Mouse (Mus musculus): ENCODE measurements at regions not wholly inside any gene's neighbourhood (a gene's known extent, or its start where the extent isn't known, plus 50 kb on each side); places are given as distances from the start of the nearest gene placed in this dataset.
"Not testable (repeated sequence)": the region's sequence is repeated elsewhere in the genome, so short reads cannot be mapped to it uniquely, and the experiment has no call there.

DNA sequence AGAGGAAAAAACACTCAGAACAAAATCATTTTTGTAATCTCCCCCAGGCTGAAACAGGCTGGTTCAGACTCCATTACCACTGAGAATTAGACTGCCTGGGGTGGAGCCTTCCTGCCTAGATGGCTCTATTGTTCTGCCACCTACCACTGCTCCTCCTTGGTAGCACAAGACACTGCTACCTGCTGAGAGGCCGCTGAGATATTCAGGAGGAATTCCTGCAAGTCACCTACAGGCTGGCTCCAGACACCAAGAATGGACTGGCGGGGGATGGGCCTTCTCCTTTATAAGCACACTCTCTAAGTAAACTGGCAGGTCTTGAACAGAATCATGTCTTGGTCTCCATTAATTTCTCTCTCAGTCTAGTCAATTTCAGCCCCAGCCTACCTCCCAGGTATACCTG is 3289.4 kb downstream of the Gm37988 start:
- ATAC-seq (replicated peaks; ENCODE audit: low read depth, poor library complexity, severe bottlenecking), result no peak

DNA sequence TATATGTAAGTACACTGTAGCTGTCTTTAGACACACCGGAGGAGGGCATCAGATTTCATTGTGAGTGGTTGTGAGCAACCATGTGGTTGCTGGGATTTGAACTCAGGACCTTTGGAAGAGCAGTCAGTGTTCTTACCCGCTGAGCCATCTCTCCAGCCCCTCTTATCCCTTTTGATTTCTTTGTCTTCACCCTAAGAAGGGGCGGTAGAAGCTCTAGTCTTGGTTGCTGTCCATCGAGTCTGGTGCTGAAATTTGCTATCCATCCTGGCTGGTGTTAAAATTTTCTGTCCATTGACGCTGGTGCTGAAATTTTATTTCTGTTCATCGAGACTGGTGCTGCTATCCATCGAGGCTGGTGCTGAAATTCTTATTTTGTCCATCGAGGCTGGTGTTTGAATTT is 3290.9 kb upstream of the A830018L16Rik start:
- 0 out of 2 replicates have a peak, but pooled peaks have one; percentile 36 for ATAC-seq (replicated peaks; ENCODE audit: low read depth, poor library complexity, severe bottlenecking)

DNA sequence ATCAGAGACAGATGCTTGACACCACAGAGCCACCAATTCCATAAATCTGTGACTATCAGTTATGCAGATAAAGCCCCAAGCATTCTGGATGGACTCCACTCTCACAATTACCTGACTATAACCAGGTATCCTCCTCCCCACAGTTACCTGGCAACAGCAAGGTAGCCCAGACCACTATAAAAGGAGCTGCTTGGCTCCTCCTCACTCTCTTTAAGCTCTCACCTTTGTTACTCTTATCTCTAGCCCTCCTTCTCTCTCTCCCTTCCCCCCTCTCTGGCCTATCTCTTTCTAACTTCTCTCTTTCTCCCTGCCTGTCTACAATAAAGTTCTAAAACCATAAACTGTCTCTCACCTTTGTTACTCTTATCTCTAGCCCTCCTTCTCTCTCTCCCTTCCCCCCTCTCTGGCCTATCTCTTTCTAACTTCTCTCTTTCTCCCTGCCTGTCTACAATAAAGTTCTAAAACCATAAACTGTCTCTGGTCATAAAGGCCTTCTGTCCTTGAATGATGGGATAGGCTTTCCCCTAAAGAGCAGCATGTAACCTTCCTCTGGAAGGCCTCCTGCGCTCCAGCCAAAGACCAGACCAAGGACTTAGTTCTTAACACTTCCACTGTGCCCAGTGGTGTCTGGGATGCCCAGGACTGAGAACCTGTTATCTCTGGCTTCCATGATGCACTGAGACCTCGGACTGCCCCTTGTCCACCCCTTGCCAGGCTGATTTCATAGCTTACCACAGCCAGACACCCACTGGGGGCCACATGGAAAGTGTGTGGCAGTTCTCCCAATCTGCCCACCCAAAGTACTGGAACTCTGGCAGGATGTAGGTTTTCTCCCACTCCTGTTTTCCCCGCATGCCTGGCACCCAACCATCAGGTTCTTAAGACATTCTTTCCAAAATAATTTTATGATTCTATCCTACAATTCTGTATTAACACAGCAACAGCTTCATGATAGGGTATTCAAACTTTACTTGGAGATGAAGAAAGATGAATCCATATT is 3279.2 kb upstream of the A830018L16Rik start:
- not testable (repeated sequence) for ATAC-seq (replicated peaks; ENCODE audit: low read depth, poor library complexity, severe bottlenecking)

DNA sequence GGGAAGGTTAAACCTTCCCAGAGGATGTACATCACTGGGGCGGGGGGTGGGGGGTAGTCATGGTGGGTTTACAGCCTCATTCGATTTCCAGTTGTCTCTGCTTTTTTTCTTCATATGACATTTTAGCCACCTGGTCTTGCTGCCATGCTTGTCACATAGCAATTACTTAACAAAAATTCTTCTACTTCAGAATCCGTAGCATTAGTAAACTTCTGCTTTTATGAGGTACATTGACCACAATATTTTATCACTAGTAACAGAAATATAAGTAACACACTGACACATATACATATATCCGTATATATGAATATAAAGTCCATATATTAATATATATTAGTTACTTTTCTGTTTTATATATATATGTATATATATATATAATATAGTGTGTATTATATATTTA is 3271.3 kb upstream of the A830018L16Rik start:
- ATAC-seq (replicated peaks; ENCODE audit: low read depth, poor library complexity, severe bottlenecking), result no peak

DNA sequence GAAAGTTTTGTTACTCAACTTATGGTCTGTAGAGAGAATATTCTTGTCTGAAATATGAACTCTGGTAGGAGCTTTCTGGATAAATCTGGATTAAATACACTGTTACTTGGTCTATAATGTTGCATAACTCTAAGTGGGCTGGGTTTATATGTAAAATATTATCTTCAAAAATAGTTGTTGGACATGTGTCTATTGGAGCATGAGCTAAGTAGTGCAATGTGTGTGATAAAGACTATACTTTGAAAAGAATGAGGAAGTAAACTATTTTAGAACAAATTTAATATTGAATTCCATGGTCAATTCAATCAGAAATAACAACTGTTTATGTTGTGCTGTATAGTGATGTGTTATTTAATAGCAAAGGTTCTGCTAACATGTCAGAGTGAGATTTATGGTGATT is 3240.7 kb upstream of the A830018L16Rik start:
- no peak for ATAC-seq (replicated peaks; ENCODE audit: low read depth, poor library complexity, severe bottlenecking)

Measured in common myeloid progenitor, adult 5-6 weeks (primary cell).